25 mouse cellular contexts compared by ENCODE assay signal in genomic region chr14:10211184-10211583, GRCm38 (mm10).
"Had no signal": no experiment of that assay in that cellular context is flagged by ENCODE, and none has a peak within 500 bp of the region (broad histone marks: within the 10 kb centered on the region; RNA-seq: fewer than 3 reads in every experiment).

No protein-coding gene starts in this region.

- H3K27ac ChIP-seq: heart, embryonic 13.5 days; heart, embryonic 15.5 days; hindbrain, embryonic 13.5 days; hindbrain, embryonic 15.5 days; hindbrain, postnatal 0 days; limb, embryonic 10.5 days; limb, embryonic 12.5 days; liver, embryonic 13.5 days; liver, embryonic 15.5 days had no signal

- H3K27me3 ChIP-seq: heart, embryonic 13.5 days; heart, embryonic 15.5 days; hindbrain, embryonic 13.5 days; hindbrain, embryonic 15.5 days; limb, embryonic 12.5 days; liver, embryonic 13.5 days; liver, embryonic 15.5 days had no signal

- H3K36me3 ChIP-seq: heart, embryonic 13.5 days; heart, embryonic 15.5 days; hindbrain, embryonic 13.5 days; hindbrain, embryonic 15.5 days; limb, embryonic 10.5 days; limb, embryonic 12.5 days; liver, embryonic 13.5 days; liver, embryonic 15.5 days had no signal

- H3K9me3 ChIP-seq: heart, embryonic 13.5 days; heart, embryonic 15.5 days; hindbrain, embryonic 13.5 days; hindbrain, embryonic 15.5 days; limb, embryonic 10.5 days; limb, embryonic 12.5 days; liver, embryonic 13.5 days; liver, embryonic 15.5 days had no signal

- DNase-seq: forebrain, postnatal 0 days; gastrocnemius, postnatal 14 days; gastrocnemius, postnatal 36 days; heart, adult 18-20 months; heart, postnatal 14 days; heart, postnatal 36 days; kidney, adult 11 months; kidney, adult 2 months; kidney, adult 9 months; kidney, postnatal 25 days; layer of hippocampus, adult 9-11 months; layer of hippocampus, postnatal 36 days; liver; liver, embryonic 13.5 days had no signal

- H3K4me1 ChIP-seq: heart, embryonic 13.5 days; heart, embryonic 15.5 days; hindbrain, embryonic 15.5 days; limb, embryonic 12.5 days; liver, embryonic 13.5 days; liver, embryonic 15.5 days had no signal

- H3K4me2 ChIP-seq: heart, embryonic 11.5 days; heart, embryonic 13.5 days; heart, embryonic 15.5 days; hindbrain, embryonic 13.5 days; hindbrain, embryonic 15.5 days; limb, embryonic 12.5 days; liver, embryonic 11.5 days; liver, embryonic 13.5 days; liver, embryonic 15.5 days had no signal

- ATAC-seq: forebrain, postnatal 0 days; hindbrain, postnatal 0 days; intestine, embryonic 16.5 days had no signal

- H3K9ac ChIP-seq: forebrain, postnatal 0 days; heart, embryonic 13.5 days; heart, embryonic 15.5 days; hindbrain, embryonic 13.5 days; hindbrain, embryonic 15.5 days; limb, embryonic 12.5 days; liver, embryonic 13.5 days; liver, embryonic 15.5 days had no signal

- H3K4me3 ChIP-seq: heart, embryonic 13.5 days; heart, embryonic 15.5 days; hindbrain, embryonic 13.5 days; hindbrain, embryonic 15.5 days; limb, embryonic 10.5 days; limb, embryonic 12.5 days; liver, embryonic 13.5 days; liver, embryonic 15.5 days had no signal
